Comparison of ENCODE assay signal across 13 mouse cellular contexts in genomic region chr1:43141555-43141961, GRCm38 (mm10). TPM values are rescaled to one million over a fixed set of nuclear protein-coding genes. Genes with fewer than 3 reads are reported as not detected.
DNase-seq lines count a peak whose midpoint lies in the region; ATAC-seq and TF ChIP-seq lines count a peak whose summit lies in the region.
"Had no signal": no experiment of that assay in that cellular context is flagged by ENCODE, and none has a peak within 500 bp of the region (broad histone marks: within the 10 kb centered on the region; RNA-seq: fewer than 3 reads in every experiment).

No protein-coding gene starts in this region.

- peak; percentile 43 for DNase-seq in gastrocnemius, postnatal 10 days
- DNase-seq in gastrocnemius, postnatal 36 days: no peak
- peak; percentile 45 for DNase-seq in lung, embryonic 14.5 days
- DNase-seq in lung, adult 2 months: no peak
- no peak for DNase-seq in Patski (ENCODE audit: low read depth, low spot score)
- DNase-seq in cerebellum, postnatal 25 days: peak; percentile 50 to 64
- DNase-seq in layer of hippocampus, postnatal 10 days (ENCODE audit: low spot score in 2 of 2): no peak
- DNase-seq: gastrocnemius, adult 2 months; kidney, adult 18-20 months; thymus, postnatal 4 days had no signal

- peak; percentile 28; the same call in 1 of the 2 replicates for ATAC-seq in lung, embryonic 14.5 days (ENCODE audit: insufficient read depth)
- peak; percentile 27 for ATAC-seq in Patski
- no peak for ATAC-seq in midbrain, embryonic 15.5 days (replicated peaks)

- no peak overlapping the region for H3K9ac ChIP-seq in lung, embryonic 14.5 days
- H3K9ac ChIP-seq in midbrain, embryonic 15.5 days: no peak overlapping the region
- H3K9ac ChIP-seq: embryonic facial prominence, embryonic 13.5 days; neural tube, embryonic 12.5 days had no signal

- intact Hi-C loops in gastrocnemius, postnatal 36 days (cut with DNase I): loop anchor here (5.0 to 10.0 kb wide), 2 partner anchors 496 to 593 kb away; partner anchors contain the start of gene 1500015O10Rik

- WGBS in lung, embryonic 14.5 days: 55% methylated on average over 11 of the region's 11 CpGs
- 48% methylated on average over 11 of the region's 11 CpGs for WGBS in lung, adult 2 months
- WGBS in midbrain, embryonic 15.5 days: 83% methylated on average over 11 of the region's 11 CpGs

- CTCF ChIA-PET in Patski (lab: Charles Lee): interaction anchor here (0.9 to 3.9 kb wide), 4 partner anchors 12 to 123 kb away, joined by 3 to 51 read pairs (median 9); no protein-coding TSS in a partner anchor

- H3K9me3 ChIP-seq in lung, embryonic 14.5 days (ENCODE audit: low read depth, low read length): no peaks in the 10 kb centered on the region
- H3K9me3 ChIP-seq in midbrain, embryonic 15.5 days: no peaks in the 10 kb centered on the region
- H3K9me3 ChIP-seq: embryonic facial prominence, embryonic 13.5 days; neural tube, embryonic 12.5 days had no signal

- H3K36me3 ChIP-seq in lung, embryonic 14.5 days (ENCODE audit: insufficient read depth): no peaks in the 10 kb centered on the region
- no peaks in the 10 kb centered on the region for H3K36me3 ChIP-seq in midbrain, embryonic 15.5 days (replicated peaks)

- H3K27me3 ChIP-seq in lung, embryonic 14.5 days (ENCODE audit: insufficient read depth, low read length): no peaks in the 10 kb centered on the region
- H3K27me3 ChIP-seq in Patski: no peaks in the 10 kb centered on the region
- H3K27me3 ChIP-seq in midbrain, embryonic 15.5 days (replicated peaks): no peaks in the 10 kb centered on the region
- H3K27me3 ChIP-seq: embryonic facial prominence, embryonic 13.5 days; neural tube, embryonic 12.5 days had no signal

- TF ChIP-seq POLR2A in lung, adult 2 months (IDR thresholded peaks at IDR 0.05; ENCODE audit: borderline replicate concordance, extremely low read depth, low read depth, low read length): no peak

- POLR2A ChIA-PET in Patski (lab: Charles Lee): interaction anchor here (0.6 to 4.0 kb wide), 7 partner anchors 14 to 120 kb away, joined by 3 to 28 read pairs (median 3); no protein-coding TSS in a partner anchor

- H3K4me1 ChIP-seq in lung, embryonic 14.5 days (ENCODE audit: insufficient read depth): no peaks in the 10 kb centered on the region
- no peaks in the 10 kb centered on the region for H3K4me1 ChIP-seq in lung, adult 2 months (ENCODE audit: control insufficient read depth, insufficient read depth, low read length)
- H3K4me1 ChIP-seq in midbrain, embryonic 15.5 days: no peaks in the 10 kb centered on the region
- H3K4me1 ChIP-seq: neural tube, embryonic 12.5 days had no signal

- in situ Hi-C loops in Patski (cut with MboI; ENCODE audit: low pct_unique_long_range_greater_than_20kb): loop anchor here (5.0 kb wide), 1 partner anchor 126 kb away; no protein-coding TSS in a partner anchor

- H3K4me2 ChIP-seq in lung, embryonic 14.5 days: no peak overlapping the region
- no peak overlapping the region for H3K4me2 ChIP-seq in midbrain, embryonic 15.5 days
- H3K4me2 ChIP-seq: embryonic facial prominence, embryonic 13.5 days; neural tube, embryonic 12.5 days had no signal

- no peak overlapping the region for H3K27ac ChIP-seq in lung, embryonic 14.5 days (ENCODE audit: low read depth)
- no peak overlapping the region for H3K27ac ChIP-seq in midbrain, embryonic 15.5 days
- H3K27ac ChIP-seq: embryonic facial prominence, embryonic 13.5 days; gastrocnemius, adult 2 months; neural tube, embryonic 12.5 days had no signal

- TF ChIP-seq CTCF in lung, embryonic 14.5 days (IDR thresholded peaks at IDR 0.05; ENCODE audit: low read depth): no peak
- no peak for TF ChIP-seq CTCF in lung, adult 2 months (IDR thresholded peaks at IDR 0.05; ENCODE audit: insufficient read depth, low read length)
- TF ChIP-seq CTCF in Patski (IDR thresholded peaks at IDR 0.05): no peak

- no peak overlapping the region for H3K4me3 ChIP-seq in lung, embryonic 14.5 days (ENCODE audit: low read depth, low read length)
- H3K4me3 ChIP-seq in lung, adult 2 months (replicated peaks; ENCODE audit: extremely low read depth, low read depth, low read length): no peak overlapping the region
- no peak overlapping the region for H3K4me3 ChIP-seq in midbrain, embryonic 15.5 days
- H3K4me3 ChIP-seq: embryonic facial prominence, embryonic 13.5 days; gastrocnemius, adult 2 months; neural tube, embryonic 12.5 days had no signal

RNA-seq across cellular contexts. Expression of gene AI597479, which starts 43.0 kb away (rescaled TPM):
- 10 to 100 TPM; 11.7 to 12.8 TPM for total RNA-seq in gastrocnemius, postnatal 10 days (2021)
- total RNA-seq in gastrocnemius, postnatal 36 days (2021): 10 to 100 TPM; 13.7 to 14.3 TPM
- polyA plus RNA-seq in lung, embryonic 14.5 days (2014; fragmentation: Nextera tagmentation; extraction: Ambion mirVana): 32.0 and 32.4 TPM in 2 replicates
- polyA plus RNA-seq in lung, adult 2 months (2012; rRNA removed): 4.3 and 6.6 TPM in 2 replicates
- polyA plus RNA-seq in Patski (2021): 23.9 TPM
- total RNA-seq in layer of hippocampus, postnatal 10 days (2021): 10 to 100 TPM; 22.2 to 23.0 TPM
- polyA plus RNA-seq in midbrain, embryonic 15.5 days (2015; fragmentation: Nextera tagmentation; extraction: Ambion mirVana): 54.0 and 54.5 TPM in 2 replicates

RNA-seq across cellular contexts. Expression of gene Tgfbrap1, which starts 43.1 kb away (rescaled TPM):
- 10 to 100 TPM; 12.0 to 12.6 TPM for total RNA-seq in gastrocnemius, postnatal 10 days (2021)
- total RNA-seq in gastrocnemius, postnatal 36 days (2021): 10 to 100 TPM in 1 of 2 experiments, 1 to 10 TPM in 1; 9.9 to 11.7 TPM
- polyA plus RNA-seq in lung, embryonic 14.5 days (2014; fragmentation: Nextera tagmentation; extraction: Ambion mirVana): 13.1 and 13.2 TPM in 2 replicates
- 28.5 and 30.6 TPM in 2 replicates for polyA plus RNA-seq in lung, adult 2 months (2012; rRNA removed)
- polyA plus RNA-seq in Patski (2021): 24.4 TPM
- total RNA-seq in layer of hippocampus, postnatal 10 days (2021): 10 to 100 TPM; 29.4 to 41.7 TPM
- polyA plus RNA-seq in midbrain, embryonic 15.5 days (2015; fragmentation: Nextera tagmentation; extraction: Ambion mirVana): 19.1 and 19.5 TPM in 2 replicates

RNA-seq across cellular contexts. Expression of gene Fhl2, which starts 55.2 kb away (rescaled TPM):
- total RNA-seq in gastrocnemius, postnatal 10 days (2021): 10 to 100 TPM; 21.7 to 22.1 TPM
- total RNA-seq in gastrocnemius, postnatal 36 days (2021): 1 to 10 TPM; 3.1 to 4.0 TPM
- 30.1 and 34.9 TPM in 2 replicates for polyA plus RNA-seq in lung, embryonic 14.5 days (2014; fragmentation: Nextera tagmentation; extraction: Ambion mirVana)
- polyA plus RNA-seq in lung, adult 2 months (2012; rRNA removed): 6.1 and 13.9 TPM in 2 replicates
- 380 TPM for polyA plus RNA-seq in Patski (2021)
- total RNA-seq in layer of hippocampus, postnatal 10 days (2021): 10 to 100 TPM; 35.8 to 39.3 TPM
- polyA plus RNA-seq in midbrain, embryonic 15.5 days (2015; fragmentation: Nextera tagmentation; extraction: Ambion mirVana): 24.7 and 25.7 TPM in 2 replicates

Comparison
In these comparisons a context has a peak if more than half of its experiments do, and no peak if none do; other contexts are left out.
1. DNase-seq: peak in gastrocnemius, postnatal 10 days (single experiment), lung, embryonic 14.5 days (single experiment) and cerebellum, postnatal 25 days (2 of 2); none in gastrocnemius, postnatal 36 days (0 of 2), lung, adult 2 months (single experiment), Patski (single experiment) and layer of hippocampus, postnatal 10 days (0 of 2).
2. RNA of gene Fhl2, which starts 55.2 kb away (polyA plus RNA-seq): 380 TPM in Patski (single experiment); 30.1 to 34.9 TPM in lung, embryonic 14.5 days, 24.7 to 25.7 TPM in midbrain, embryonic 15.5 days and 6.1 to 13.9 TPM in lung, adult 2 months; every median in the first group is over 10 times any median in the second.